Mouse (Mus musculus): ENCODE measurements around the gene Gm45711. TPM values are rescaled to one million over a fixed set of nuclear protein-coding genes. Genes with fewer than 3 reads are reported as not detected.
"Not testable (repeated sequence)": the region's sequence is repeated elsewhere in the genome, so short reads cannot be mapped to it uniquely, and the experiment has no call there.

Gene Gm45711
- polyA plus RNA-seq, 1 experiment from 2014 or later = not detected

GRCm38 (mm10) chr8:104308341-104308740 lies 1.5 kb downstream of the Gm45711 start:
- H3K4me1 ChIP-seq (replicated peaks); H3K9me3 ChIP-seq; H3K4me3 ChIP-seq; H3K27ac ChIP-seq; H3K36me3 ChIP-seq; H3K27me3 ChIP-seq; H3K4me2 ChIP-seq; H3K9ac ChIP-seq; ATAC-seq (ENCODE audit: low FRiP score): not testable (repeated sequence)
- 56% methylated on average over 6 of the region's 6 CpGs for WGBS

- no peak for ATAC-seq (ENCODE audit: low FRiP score)
- no peaks in the 10 kb centered on the region for H3K9me3 ChIP-seq
- H3K27ac ChIP-seq = no peak overlapping the region
- no peaks in the 10 kb centered on the region for H3K36me3 ChIP-seq
- whole genome bisulfite sequencing = 92% methylated on average over 11 of the region's 11 CpGs
- no peak overlapping the region for H3K4me2 ChIP-seq
- H3K27me3 ChIP-seq = no peaks in the 10 kb centered on the region
- H3K4me1 ChIP-seq (replicated peaks) = peaks cover 11% of the 10 kb centered on the region
- no peak overlapping the region for H3K9ac ChIP-seq
- H3K4me3 ChIP-seq = no peak overlapping the region
These were observed 4.9 kb downstream of the Gm45711 start for GRCm38 (mm10) chr8:104304962-104305361.

- not testable (repeated sequence) for H3K4me2 ChIP-seq; H3K4me3 ChIP-seq; H3K9me3 ChIP-seq; H3K27me3 ChIP-seq; H3K36me3 ChIP-seq; H3K27ac ChIP-seq; H3K9ac ChIP-seq; ATAC-seq (ENCODE audit: low FRiP score)
- 85% methylated on average over 4 of the region's 4 CpGs for WGBS
- peaks cover 11% of the 10 kb centered on the region for H3K4me1 ChIP-seq (replicated peaks)
These were observed 7.3 kb downstream of the Gm45711 start for GRCm38 (mm10) chr8:104302536-104302935.

- H3K9me3 ChIP-seq, H3K4me3 ChIP-seq, H3K27me3 ChIP-seq, H3K4me2 ChIP-seq, H3K36me3 ChIP-seq, H3K9ac ChIP-seq, H3K27ac ChIP-seq: not testable (repeated sequence)
- WGBS = 5% methylated on average over 3 of the region's 3 CpGs
- peak; percentile 81; the same call in 1 of the 2 replicates for ATAC-seq (ENCODE audit: low FRiP score)
- H3K4me1 ChIP-seq (replicated peaks) = peaks cover 11% of the 10 kb centered on the region
These were observed 8.3 kb downstream of the Gm45711 start for GRCm38 (mm10) chr8:104301577-104301976.

- no peak overlapping the region for H3K9ac ChIP-seq
- no peak overlapping the region for H3K27ac ChIP-seq
- no peak overlapping the region for H3K4me3 ChIP-seq
- H3K4me1 ChIP-seq (replicated peaks) = no peaks in the 10 kb centered on the region
- H3K9me3 ChIP-seq = no peaks in the 10 kb centered on the region
- 90% methylated on average over 1 of the region's 1 CpGs for WGBS
- no peak for ATAC-seq (ENCODE audit: low FRiP score)
- no peak overlapping the region for H3K4me2 ChIP-seq
- H3K36me3 ChIP-seq = no peaks in the 10 kb centered on the region
- no peaks in the 10 kb centered on the region for H3K27me3 ChIP-seq
These were observed 15.5 kb downstream of the Gm45711 start for GRCm38 (mm10) chr8:104294396-104294795.

- not testable (repeated sequence) for H3K36me3 ChIP-seq; ATAC-seq (ENCODE audit: low FRiP score)
- WGBS = 90% methylated on average over 12 of the region's 12 CpGs
These were observed 16.8 kb downstream of the Gm45711 start, which contains the start of gene Cmtm2a for GRCm38 (mm10) chr8:104293081-104293480. Cmtm2a (minus strand) TSS chr8:104293181.

GRCm38 (mm10) chr8:104268937-104269440 lies 40.9 kb downstream of the Gm45711 start:
- ATAC-seq (ENCODE audit: low FRiP score) = no peak
- Histone ChIP-seq H3K4me2 (no peak overlapping the region), H3K9me3 (no peaks in the 10 kb centered on the region), H3K4me1 (replicated peaks) (no peaks in the 10 kb centered on the region), H3K9ac (no peak overlapping the region), H3K4me3 (no peak overlapping the region), H3K27ac (no peak overlapping the region), H3K27me3 (no peaks in the 10 kb centered on the region), H3K36me3 (peaks cover 9% of the 10 kb centered on the region)
- 83% methylated on average over 6 of the region's 6 CpGs for WGBS

More at GRCm38 (mm10) chr8:104293081-104293480, 16.8 kb downstream of the Gm45711 start, which contains the start of gene Cmtm2a:
- not testable (repeated sequence) for H3K27ac ChIP-seq; H3K27me3 ChIP-seq; H3K9ac ChIP-seq; H3K9me3 ChIP-seq; H3K4me2 ChIP-seq; H3K4me3 ChIP-seq; H3K4me1 ChIP-seq (replicated peaks)

- Histone ChIP-seq H3K36me3 (peaks cover 15% of the 10 kb centered on the region), H3K27ac (no peak overlapping the region), H3K9ac (no peak overlapping the region), H3K27me3 (no peaks in the 10 kb centered on the region), H3K4me3 (no peak overlapping the region), H3K4me1 (replicated peaks) (no peaks in the 10 kb centered on the region), H3K4me2 (no peak overlapping the region), H3K9me3 (no peaks in the 10 kb centered on the region)
- no peak for ATAC-seq (ENCODE audit: low FRiP score)
These were observed 41.5 kb downstream of the Gm45711 start for GRCm38 (mm10) chr8:104268368-104268767.

GRCm38 (mm10) chr8:104264271-104264935 lies 45.5 kb downstream of the Gm45711 start:
- not testable (repeated sequence) for H3K4me3 ChIP-seq
- 99% methylated on average over 22 of the region's 22 CpGs for whole genome bisulfite sequencing

GRCm38 (mm10) chr8:104261802-104262201 lies 48.1 kb downstream of the Gm45711 start:
- peaks cover 45% of the 10 kb centered on the region for H3K36me3 ChIP-seq
- not testable (repeated sequence) for H3K4me1 ChIP-seq (replicated peaks); H3K4me3 ChIP-seq; H3K27ac ChIP-seq; ATAC-seq (ENCODE audit: low FRiP score); H3K27me3 ChIP-seq; H3K4me2 ChIP-seq; H3K9me3 ChIP-seq; H3K9ac ChIP-seq
- WGBS = 97% methylated on average over 5 of the region's 5 CpGs

More at GRCm38 (mm10) chr8:104264271-104264935, 45.5 kb downstream of the Gm45711 start:
- not testable (repeated sequence) for H3K9ac ChIP-seq; H3K4me1 ChIP-seq (replicated peaks); ATAC-seq (ENCODE audit: low FRiP score); H3K27ac ChIP-seq; H3K4me2 ChIP-seq; H3K9me3 ChIP-seq; H3K27me3 ChIP-seq
- peaks cover 24% of the 10 kb centered on the region for H3K36me3 ChIP-seq

GRCm38 (mm10) chr8:104253016-104253415 lies 56.9 kb downstream of the Gm45711 start:
- whole genome bisulfite sequencing = 91% methylated on average over 3 of the region's 3 CpGs
- H3K4me2 ChIP-seq = no peak overlapping the region
- no peaks in the 10 kb centered on the region for H3K27me3 ChIP-seq
- H3K4me3 ChIP-seq = no peak overlapping the region
- no peak overlapping the region for H3K9ac ChIP-seq
- H3K4me1 ChIP-seq (replicated peaks) = peaks cover 10% of the 10 kb centered on the region
- no peak for ATAC-seq (ENCODE audit: low FRiP score)
- peaks cover 8% of the 10 kb centered on the region for H3K36me3 ChIP-seq
- H3K9me3 ChIP-seq = no peaks in the 10 kb centered on the region
- H3K27ac ChIP-seq = no peak overlapping the region

GRCm38 (mm10) chr8:104251461-104251860 lies 58.4 kb downstream of the Gm45711 start:
- WGBS = 0% methylated on average over 7 of the region's 7 CpGs
- ATAC-seq (ENCODE audit: low FRiP score) = no peak
- Histone ChIP-seq H3K27me3 (no peaks in the 10 kb centered on the region), H3K36me3 (no peaks in the 10 kb centered on the region), H3K4me1 (replicated peaks) (peaks cover 26% of the 10 kb centered on the region), H3K4me3 (peak overlapping the region; percentile 66), H3K27ac (peak overlapping the region; percentile 76; the same call in 1 of the 2 replicates), H3K9ac (peak overlapping the region; percentile 75), H3K9me3 (no peaks in the 10 kb centered on the region), H3K4me2 (peak overlapping the region; percentile 77)
